Mouse (Mus musculus) forebrain, embryonic 14.5 days (tissue): ENCODE measurements at regions not wholly inside any gene's neighbourhood (a gene's known extent, or its start where the extent isn't known, plus 50 kb on each side); places are given as distances from the start of the nearest gene placed in this dataset.

Source experiments
- ATAC-seq: fragments of 200-750 bp; cut with Nextera tagmentation; 2 replicates; pipeline ENCODE4 v1.8.0; 2017; ENCODE audit warnings: mild to moderate bottlenecking, moderate library complexity
- DNase-seq: peaks from one replicate; pipeline ENCODE4 v3.0.0-alpha.2; 2015; ENCODE audit warnings: low spot score
- H3K27ac ChIP-seq: fragments of 300-500 bp; sonication (generic); 2 replicates; pipeline ENCODE4 v1.5.1; 2014; ENCODE audit warnings: low read depth, mild to moderate bottlenecking, control low read depth, low read length, moderate library complexity
- H3K27me3 ChIP-seq: fragments of 300-500 bp; sonication (generic); replicated peaks from 2 replicates; pipeline ENCODE4 v1.6.1; 2014; ENCODE audit warnings: low read length, control low read depth, mixed read lengths; ENCODE audit not compliant: control insufficient read depth, insufficient read depth
- H3K36me3 ChIP-seq: fragments of 300-500 bp; sonication (generic); 2 replicates; pipeline ENCODE4 v1.6.1; 2014; ENCODE audit warnings: low read length, control low read depth; ENCODE audit not compliant: control insufficient read depth, insufficient read depth
- H3K4me1 ChIP-seq: fragments of 300-500 bp; sonication (generic); 2 replicates; pipeline ENCODE4 v1.6.1; 2014; ENCODE audit warnings: antibody characterized with exemption, low read length, control low read depth; ENCODE audit not compliant: control insufficient read depth, insufficient read depth
- H3K4me2 ChIP-seq: fragments of 300-500 bp; sonication (generic); 2 replicates; pipeline ENCODE4 v1.6.1; 2014; ENCODE audit warnings: mild to moderate bottlenecking, control low read depth, low read length
- H3K4me3 ChIP-seq: fragments of 300-500 bp; sonication (generic); 2 replicates; pipeline ENCODE4 v1.5.1; 2014; ENCODE audit warnings: low read depth, low read length, control low read depth
- H3K9ac ChIP-seq: fragments of 300-500 bp; sonication (generic); 2 replicates; pipeline ENCODE4 v1.6.1; 2014; ENCODE audit warnings: mild to moderate bottlenecking, low read length, control low read depth, moderate library complexity
- H3K9me3 ChIP-seq: fragments of 300-500 bp; sonication (generic); replicated peaks from 2 replicates; pipeline ENCODE4 v1.6.1; 2016; ENCODE audit warnings: low read length, control low read depth, mixed read lengths; ENCODE audit not compliant: control insufficient read depth
- WGBS: fragments of 180-500 bp; shearing (Covaris S2); extraction: QIAGEN DNeasy Blood & Tissue Kit; methylation state at CpG from one replicate; pipeline ENCODE4 v1.1.7; 2014; 5-methylcytosine and 5-hydroxymethylcytosine counted together

GRCm38 (mm10) chr9:68072624-68073023 lies 232.4 kb downstream of the Vps13c start:
- 93% methylated on average over 4 of the region's 4 CpGs for WGBS

GRCm38 (mm10) chr9:68077329-68077728 lies 237.1 kb downstream of the Vps13c start:
- H3K4me3 ChIP-seq = no peak overlapping the region
- H3K36me3 ChIP-seq = no peaks in the 10 kb centered on the region
- 91% methylated on average over 2 of the region's 2 CpGs for WGBS

More at GRCm38 (mm10) chr9:68072624-68073023, 232.4 kb downstream of the Vps13c start:
- Histone ChIP-seq H3K36me3 (no peaks in the 10 kb centered on the region), H3K9ac (no peak overlapping the region), H3K27me3 (no peaks in the 10 kb centered on the region), H3K27ac (no peak overlapping the region), H3K4me1 (no peaks in the 10 kb centered on the region), H3K9me3 (no peaks in the 10 kb centered on the region), H3K4me2 (no peak overlapping the region), H3K4me3 (no peak overlapping the region)
- no peak for DNase-seq
- ATAC-seq = no peak

GRCm38 (mm10) chr9:68083341-68083740 lies 243.1 kb downstream of the Vps13c start:
- DNase-seq (no peak), ATAC-seq (no peak)
- no peak overlapping the region for H3K9ac ChIP-seq
- H3K36me3 ChIP-seq = no peaks in the 10 kb centered on the region
- H3K4me2 ChIP-seq = no peak overlapping the region
- H3K27me3 ChIP-seq = no peaks in the 10 kb centered on the region
- WGBS = 91% methylated on average over 4 of the region's 4 CpGs
- no peaks in the 10 kb centered on the region for H3K9me3 ChIP-seq
- no peaks in the 10 kb centered on the region for H3K4me1 ChIP-seq
- H3K27ac ChIP-seq = no peak overlapping the region
- H3K4me3 ChIP-seq = no peak overlapping the region

More at GRCm38 (mm10) chr9:68077329-68077728, 237.1 kb downstream of the Vps13c start:
- DNase-seq (no peak), ATAC-seq (no peak)
- no peak overlapping the region for H3K9ac ChIP-seq
- H3K27ac ChIP-seq = no peak overlapping the region
- no peaks in the 10 kb centered on the region for H3K9me3 ChIP-seq
- no peaks in the 10 kb centered on the region for H3K27me3 ChIP-seq
- H3K4me2 ChIP-seq = no peak overlapping the region
- H3K4me1 ChIP-seq = no peaks in the 10 kb centered on the region

- no peak for DNase-seq
- ATAC-seq = no peak
- Histone ChIP-seq H3K9ac (no peak overlapping the region), H3K4me3 (no peak overlapping the region), H3K27ac (no peak overlapping the region), H3K9me3 (no peaks in the 10 kb centered on the region), H3K4me2 (no peak overlapping the region), H3K27me3 (no peaks in the 10 kb centered on the region), H3K4me1 (no peaks in the 10 kb centered on the region), H3K36me3 (no peaks in the 10 kb centered on the region)
- WGBS = 73% methylated on average over 4 of the region's 4 CpGs
Measured at GRCm38 (mm10) chr9:68084966-68085365, 244.8 kb downstream of the Vps13c start.

DNA sequence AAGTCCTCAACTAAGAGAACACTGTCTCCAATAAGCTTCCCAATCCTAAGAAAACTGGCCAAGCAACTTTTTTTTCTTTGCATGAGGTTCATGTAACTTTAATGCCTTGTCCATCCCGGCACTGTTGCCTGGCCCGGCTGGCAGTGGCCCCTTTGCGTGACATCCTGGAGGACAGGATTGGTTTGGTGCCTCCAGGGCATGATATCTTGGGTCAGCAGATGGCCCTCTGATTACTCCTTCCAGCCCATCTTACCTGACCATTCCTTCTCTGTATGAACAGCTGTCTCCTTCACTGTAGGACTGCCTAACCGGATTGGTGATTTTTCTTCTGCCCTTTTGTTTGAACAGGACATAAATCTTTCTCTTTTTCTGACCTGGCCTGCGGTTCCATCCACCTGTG lies 254.4 kb downstream of the Vps13c start:
- no peaks in the 10 kb centered on the region for H3K9me3 ChIP-seq
- H3K27ac ChIP-seq = no peak overlapping the region
- no peak for DNase-seq
- H3K36me3 ChIP-seq = no peaks in the 10 kb centered on the region
- H3K27me3 ChIP-seq = no peaks in the 10 kb centered on the region
- H3K4me2 ChIP-seq = no peak overlapping the region
- ATAC-seq = no peak
- H3K9ac ChIP-seq = no peak overlapping the region
- H3K4me3 ChIP-seq = no peak overlapping the region
- no peaks in the 10 kb centered on the region for H3K4me1 ChIP-seq
- WGBS = 95% methylated on average over 5 of the region's 5 CpGs

DNA sequence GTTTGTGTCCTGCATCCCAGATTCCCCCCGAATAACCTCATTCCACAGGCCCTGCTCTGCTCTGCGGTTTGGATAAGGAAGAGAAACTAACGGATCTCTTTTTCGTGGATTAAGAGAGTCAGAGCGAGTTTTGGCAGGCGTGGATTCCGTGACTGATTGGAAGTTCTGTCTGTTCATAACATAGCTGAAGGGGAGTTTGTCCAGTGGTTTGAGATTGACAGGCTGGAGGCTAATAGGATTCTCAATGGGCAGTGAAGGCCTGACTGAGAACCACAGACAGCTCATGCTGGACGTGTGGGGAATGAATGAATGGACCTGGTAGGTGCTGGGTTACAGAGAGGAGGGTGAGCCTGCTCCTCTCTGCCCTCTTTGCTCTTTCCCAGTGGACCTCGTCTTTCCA lies 269.6 kb downstream of the Vps13c start:
- Histone ChIP-seq H3K36me3 (no peaks in the 10 kb centered on the region), H3K9me3 (no peaks in the 10 kb centered on the region), H3K4me3 (no peak overlapping the region), H3K9ac (no peak overlapping the region), H3K4me1 (no peaks in the 10 kb centered on the region), H3K27ac (no peak overlapping the region), H3K4me2 (no peak overlapping the region), H3K27me3 (no peaks in the 10 kb centered on the region)
- DNase-seq (no peak), ATAC-seq (no peak)
- WGBS = 82% methylated on average over 9 of the region's 9 CpGs

DNA sequence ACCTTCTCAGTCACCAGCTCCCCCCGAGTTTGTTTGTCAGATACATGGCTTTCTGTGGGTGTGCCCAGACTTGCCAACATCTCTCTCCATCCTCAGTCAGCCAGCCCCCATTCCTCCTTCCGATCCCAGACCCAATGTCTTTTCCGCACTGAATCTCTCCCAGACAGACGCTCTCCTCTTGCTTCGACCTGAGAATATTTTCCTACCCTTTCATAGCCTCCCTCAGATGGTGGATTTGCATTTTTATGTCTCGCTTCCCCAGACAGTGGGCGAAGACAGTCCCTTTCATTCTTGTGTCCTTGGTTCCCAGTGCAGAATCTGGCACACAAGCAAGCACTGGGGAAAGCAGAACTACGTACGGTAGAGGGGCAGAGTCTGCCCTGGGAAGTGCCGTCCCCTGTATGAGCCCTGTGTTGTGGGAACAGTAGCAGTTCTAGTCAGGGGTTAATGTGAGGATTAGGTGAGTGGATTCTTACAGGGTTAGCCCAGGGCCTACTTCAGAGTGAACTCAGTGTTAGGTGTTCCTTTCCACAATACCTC lies 275.0 kb downstream of the Vps13c start:
- no peak overlapping the region for H3K9ac ChIP-seq
- no peak for DNase-seq
- no peak overlapping the region for H3K4me3 ChIP-seq
- no peaks in the 10 kb centered on the region for H3K36me3 ChIP-seq
- H3K27me3 ChIP-seq = no peaks in the 10 kb centered on the region
- no peak overlapping the region for H3K4me2 ChIP-seq
- WGBS = 86% methylated on average over 10 of the region's 10 CpGs
- no peaks in the 10 kb centered on the region for H3K4me1 ChIP-seq
- ATAC-seq = no peak
- no peak overlapping the region for H3K27ac ChIP-seq
- no peaks in the 10 kb centered on the region for H3K9me3 ChIP-seq

DNA sequence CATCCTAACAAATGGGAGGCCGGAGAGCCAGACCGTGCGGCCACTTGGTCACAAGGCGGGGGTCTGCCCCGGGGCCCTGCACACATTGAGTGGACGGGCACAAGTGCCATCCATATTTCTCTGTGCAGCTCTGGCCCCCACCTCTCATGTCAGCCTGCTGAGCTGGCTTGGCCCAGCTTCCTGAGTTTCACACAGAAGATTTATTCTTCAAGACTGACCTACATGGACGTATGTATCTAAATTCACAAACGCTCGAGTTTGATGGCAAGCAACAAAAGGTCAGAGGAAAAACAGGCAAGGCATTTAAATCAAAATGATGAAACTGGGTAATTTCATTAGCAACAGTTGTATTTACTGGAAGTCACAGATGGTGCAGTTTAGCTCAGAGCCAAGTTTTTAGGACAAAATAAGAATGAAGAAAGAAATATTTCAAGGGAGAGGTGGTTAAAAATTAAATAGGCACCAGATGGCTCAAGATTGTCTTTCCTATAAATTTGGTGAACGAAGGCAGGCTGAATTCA lies 276.1 kb downstream of the Vps13c start:
- DNase-seq (peak; percentile 57), ATAC-seq (no peak)
- 74% methylated on average over 10 of the region's 10 CpGs for whole genome bisulfite sequencing
- H3K4me2 ChIP-seq = no peak overlapping the region
- no peak overlapping the region for H3K27ac ChIP-seq
- no peaks in the 10 kb centered on the region for H3K9me3 ChIP-seq
- H3K4me3 ChIP-seq = no peak overlapping the region
- H3K4me1 ChIP-seq = no peaks in the 10 kb centered on the region
- no peaks in the 10 kb centered on the region for H3K36me3 ChIP-seq
- no peaks in the 10 kb centered on the region for H3K27me3 ChIP-seq
- H3K9ac ChIP-seq = no peak overlapping the region

GRCm38 (mm10) chr9:68118266-68118665 lies 278.1 kb downstream of the Vps13c start:
- no peaks in the 10 kb centered on the region for H3K36me3 ChIP-seq
- no peak overlapping the region for H3K4me3 ChIP-seq
- no peak overlapping the region for H3K4me2 ChIP-seq
- H3K9ac ChIP-seq = no peak overlapping the region
- DNase-seq (no peak), ATAC-seq (no peak)
- no peaks in the 10 kb centered on the region for H3K27me3 ChIP-seq
- H3K9me3 ChIP-seq = no peaks in the 10 kb centered on the region
- no peaks in the 10 kb centered on the region for H3K4me1 ChIP-seq
- 86% methylated on average over 2 of the region's 2 CpGs for WGBS
- no peak overlapping the region for H3K27ac ChIP-seq
